Mouse (Mus musculus): ENCODE measurements around the gene Vps36.

The Vps36 gene

GRCm38 (mm10) chr8:22209012-22209411 is 16.4 kb downstream of the Vps36 start:
- no peak for DNase-seq (ENCODE audit: extremely low spot score, low spot score)

- no peak for DNase-seq (ENCODE audit: extremely low spot score, low spot score)
Measured at GRCm38 (mm10) chr8:22214826-22215225, 22.2 kb downstream of the Vps36 start.

GRCm38 (mm10) chr8:22226361-22226760 is 33.8 kb downstream of the Vps36 start:
- DNase-seq (ENCODE audit: extremely low spot score, low spot score), result no peak

GRCm38 (mm10) chr8:22227061-22227877 is 34.7 kb downstream of the Vps36 start, which contains the start of gene Thsd1:
TSS of gene Thsd1 (plus strand) at chr8:22227313.
- DNase-seq (ENCODE audit: extremely low spot score, low spot score), result peak; percentile 68

DNA sequence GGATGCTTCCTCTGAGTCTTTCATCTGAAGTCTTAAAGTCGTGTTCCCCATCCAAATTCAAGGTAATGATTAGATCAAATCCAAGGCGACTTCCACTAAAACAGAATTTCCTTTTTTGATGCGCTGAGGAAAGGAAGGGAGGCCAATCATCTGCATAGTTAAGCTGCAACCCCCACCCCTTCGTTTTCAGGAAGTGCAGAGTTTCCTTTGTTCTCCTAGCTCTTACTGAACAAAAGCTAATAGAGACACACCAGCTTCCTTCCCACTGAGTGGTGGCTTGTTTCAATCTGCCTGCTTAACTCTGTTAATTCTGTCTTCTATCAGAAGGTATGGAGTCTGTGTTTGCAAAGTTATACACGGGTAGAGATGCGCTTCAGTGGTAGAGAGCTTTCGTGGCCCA is 36.0 kb downstream of the Vps36 start:
- DNase-seq (ENCODE audit: extremely low spot score, low spot score), result no peak

GRCm38 (mm10) chr8:22242986-22243385 is 50.4 kb downstream of the Vps36 start:
- no peak for DNase-seq (ENCODE audit: extremely low spot score, low spot score)

GRCm38 (mm10) chr8:22245663-22246062 is 53.1 kb downstream of the Vps36 start:
- DNase-seq (ENCODE audit: extremely low spot score, low spot score), result no peak

- DNase-seq (ENCODE audit: extremely low spot score, low spot score), result no peak
Measured at GRCm38 (mm10) chr8:22247956-22248355, 55.3 kb downstream of the Vps36 start.

DNA sequence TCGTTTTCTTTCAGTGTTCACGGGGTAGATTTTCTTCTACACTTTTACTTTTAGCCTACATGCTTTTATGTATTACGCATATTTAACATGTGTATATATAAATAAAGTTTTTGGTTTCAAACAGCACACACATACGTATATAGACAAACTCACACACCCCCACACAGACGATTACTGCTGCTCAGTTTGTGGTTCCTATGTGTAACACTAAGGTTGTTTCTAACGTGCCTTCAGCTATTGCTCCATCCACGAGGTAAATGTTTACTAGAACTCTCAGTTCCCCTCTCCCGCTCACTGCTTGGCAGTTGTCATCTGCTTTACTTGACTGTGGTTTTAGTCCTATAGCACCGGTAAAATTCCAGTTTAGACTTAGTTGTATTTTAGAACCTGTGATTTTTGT is 56.5 kb downstream of the Vps36 start:
- no peak for DNase-seq (ENCODE audit: extremely low spot score, low spot score)

- no peak for DNase-seq (ENCODE audit: extremely low spot score, low spot score)
Measured at GRCm38 (mm10) chr8:22258946-22259450, 66.4 kb downstream of the Vps36 start.

GRCm38 (mm10) chr8:22259531-22259930 is 66.9 kb downstream of the Vps36 start:
- no peak for DNase-seq (ENCODE audit: extremely low spot score, low spot score)

DNA sequence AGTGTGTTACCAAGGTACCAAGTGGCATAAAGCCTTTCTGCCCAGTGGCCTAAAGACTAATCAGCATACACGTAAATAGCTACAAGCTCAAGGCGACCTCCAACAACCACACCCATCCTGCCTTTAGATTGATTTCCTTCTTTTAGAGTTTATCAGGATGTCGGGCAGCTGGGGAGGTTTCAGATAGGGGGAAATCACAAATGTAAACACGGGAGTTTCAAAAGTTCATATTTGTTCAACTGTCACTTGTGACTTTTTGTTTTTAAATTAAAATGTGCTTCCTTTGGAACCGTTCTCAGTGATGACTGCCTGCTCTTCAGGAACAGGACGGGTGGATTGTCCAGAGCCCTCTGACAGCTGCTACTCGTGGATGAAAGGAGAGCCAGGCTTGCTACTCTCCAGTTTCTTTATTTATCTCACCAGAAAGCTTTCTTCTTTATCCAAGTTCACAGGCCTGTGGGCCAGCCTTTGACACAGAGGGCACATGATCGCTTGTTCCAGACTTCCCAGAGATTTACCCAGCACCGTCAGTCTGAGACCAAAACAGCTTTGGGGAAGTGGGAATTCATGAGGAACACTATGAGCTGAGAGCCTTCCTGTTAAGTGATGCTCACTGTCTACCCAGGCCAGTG is 67.6 kb downstream of the Vps36 start:
- DNase-seq (ENCODE audit: extremely low spot score, low spot score), result no peak

DNA sequence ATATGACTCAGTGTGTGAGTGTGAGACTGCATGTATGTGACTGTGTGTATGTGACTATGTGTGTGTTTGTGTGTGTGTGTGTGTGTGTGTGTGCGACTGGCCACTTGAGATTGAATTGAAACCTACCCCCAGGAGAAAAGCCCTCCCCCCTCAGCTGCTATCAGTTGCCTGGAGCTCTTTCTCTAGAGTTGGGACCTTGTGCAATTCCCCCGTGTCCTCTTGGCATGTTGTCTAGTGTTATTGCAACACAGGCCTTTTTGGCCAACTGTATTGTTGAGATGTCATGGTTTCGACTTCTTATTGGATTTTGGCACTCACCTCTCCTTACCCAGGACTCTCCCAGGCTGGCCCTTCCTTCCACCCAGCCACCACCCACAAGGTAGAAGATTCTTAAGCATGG is 69.7 kb downstream of the Vps36 start:
- no peak for DNase-seq (ENCODE audit: extremely low spot score, low spot score)

- no peak for DNase-seq (ENCODE audit: extremely low spot score, low spot score)
Measured at GRCm38 (mm10) chr8:22264292-22264691, 71.7 kb downstream of the Vps36 start.

GRCm38 (mm10) chr8:22264787-22265186 is 72.2 kb downstream of the Vps36 start:
- no peak for DNase-seq (ENCODE audit: extremely low spot score, low spot score)

- no peak for DNase-seq (ENCODE audit: extremely low spot score, low spot score)
Measured at GRCm38 (mm10) chr8:22265194-22265593, 72.6 kb downstream of the Vps36 start.

DNA sequence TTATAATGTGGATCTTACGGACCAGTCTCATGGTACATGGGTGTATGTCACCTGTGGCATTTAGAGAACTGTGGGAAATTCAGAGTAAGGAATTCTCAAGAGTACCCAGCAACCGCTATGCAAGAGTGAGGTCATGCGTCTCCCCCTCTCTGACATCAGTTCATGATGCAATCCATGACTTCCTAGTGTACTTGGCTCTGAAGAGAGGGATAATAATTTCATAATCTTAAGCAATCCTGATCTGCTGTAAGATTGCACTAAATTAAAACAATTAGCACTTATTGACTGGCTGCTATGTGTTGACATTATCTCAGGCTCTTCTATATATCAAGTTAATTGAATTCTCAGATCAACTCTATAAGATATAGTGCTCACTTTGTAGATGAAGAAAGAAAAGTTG is 74.2 kb downstream of the Vps36 start:
- no peak for DNase-seq (ENCODE audit: extremely low spot score, low spot score)

All from neural tube, embryonic 10.5 days (tissue).